Mouse (Mus musculus) CD4-positive, CD25-positive, alpha-beta regulatory T cell, adult 2 months (primary cell): ENCODE data around the gene Lrmda.

Experiments used
- DNase-seq: peaks from one replicate; pipeline ENCODE4 v3.0.0-alpha.2; 2012; ENCODE audit warnings: low read depth, low spot score

Gene Lrmda

GRCm38 (mm10) chr14:22649985-22650984 is 630.8 kb downstream of the Lrmda start:
- DNase-seq = no peak

- DNase-seq = no peak
Measured at GRCm38 (mm10) chr14:22651131-22651952, 631.8 kb downstream of the Lrmda start.

GRCm38 (mm10) chr14:22662496-22662895 is 643.0 kb downstream of the Lrmda start:
- no peak for DNase-seq

GRCm38 (mm10) chr14:22666437-22666836 is 646.9 kb downstream of the Lrmda start:
- DNase-seq = no peak

- no peak for DNase-seq
Measured at GRCm38 (mm10) chr14:22668302-22668701, 648.8 kb downstream of the Lrmda start.

GRCm38 (mm10) chr14:22668711-22669110 is 649.2 kb downstream of the Lrmda start:
- DNase-seq = no peak

- no peak for DNase-seq
Measured at GRCm38 (mm10) chr14:22673581-22673980, 654.1 kb downstream of the Lrmda start.

- DNase-seq = no peak
Measured at GRCm38 (mm10) chr14:22679008-22679704, 659.6 kb downstream of the Lrmda start.

- DNase-seq = no peak
Measured at GRCm38 (mm10) chr14:22679705-22680643, 660.5 kb downstream of the Lrmda start.

- no peak for DNase-seq
Measured at GRCm38 (mm10) chr14:22686886-22687285, 667.4 kb downstream of the Lrmda start.

GRCm38 (mm10) chr14:22688399-22688798 is 668.9 kb downstream of the Lrmda start:
- DNase-seq = no peak

GRCm38 (mm10) chr14:22695448-22695847 is 675.9 kb downstream of the Lrmda start:
- no peak for DNase-seq

- no peak for DNase-seq
Measured at GRCm38 (mm10) chr14:22695931-22696365, 676.4 kb downstream of the Lrmda start.

- DNase-seq = no peak
Measured at GRCm38 (mm10) chr14:22700236-22700635, 680.7 kb downstream of the Lrmda start.

- no peak for DNase-seq
Measured at GRCm38 (mm10) chr14:22700690-22701089, 681.2 kb downstream of the Lrmda start.

- no peak for DNase-seq
Measured at GRCm38 (mm10) chr14:22707958-22708701, 688.6 kb downstream of the Lrmda start.

GRCm38 (mm10) chr14:22710071-22710661 is 690.7 kb downstream of the Lrmda start:
- DNase-seq = no peak

GRCm38 (mm10) chr14:22712388-22712787 is 692.9 kb downstream of the Lrmda start:
- no peak for DNase-seq
